Mouse (Mus musculus): Measurements from ENCODE around the gene Col8a1.

The Col8a1 gene

GRCm38 (mm10) chr16:57693906-57694522 lies 60.5 kb downstream of the Col8a1 start:
- in situ Hi-C loops (cut with MboI; ENCODE audit: low pct_unique_long_range_greater_than_20kb in 1 of 2, low sequenced_read_pairs in 2 of 2, unreplicated experiment in 1 of 2) = no loop called here

- in situ Hi-C loops (cut with MboI; ENCODE audit: low pct_unique_long_range_greater_than_20kb in 1 of 2, low sequenced_read_pairs in 2 of 2, unreplicated experiment in 1 of 2) = no loop called here
Measured at GRCm38 (mm10) chr16:57685790-57686399, 68.6 kb downstream of the Col8a1 start.

GRCm38 (mm10) chr16:57672251-57672650 lies 82.3 kb downstream of the Col8a1 start:
- in situ Hi-C loops (cut with MboI; ENCODE audit: low pct_unique_long_range_greater_than_20kb in 1 of 2, low sequenced_read_pairs in 2 of 2, unreplicated experiment in 1 of 2) = no loop called here

- in situ Hi-C loops (cut with MboI; ENCODE audit: low pct_unique_long_range_greater_than_20kb in 1 of 2, low sequenced_read_pairs in 2 of 2, unreplicated experiment in 1 of 2) = no loop called here
Measured at GRCm38 (mm10) chr16:57671637-57672036, 82.9 kb downstream of the Col8a1 start.

GRCm38 (mm10) chr16:57669348-57669747 lies 85.2 kb downstream of the Col8a1 start:
- in situ Hi-C loops (cut with MboI; ENCODE audit: low pct_unique_long_range_greater_than_20kb in 1 of 2, low sequenced_read_pairs in 2 of 2, unreplicated experiment in 1 of 2) = no loop called here

- in situ Hi-C loops (cut with MboI; ENCODE audit: low pct_unique_long_range_greater_than_20kb in 1 of 2, low sequenced_read_pairs in 2 of 2, unreplicated experiment in 1 of 2) = no loop called here
Measured at GRCm38 (mm10) chr16:57662661-57663060, 91.9 kb downstream of the Col8a1 start.

GRCm38 (mm10) chr16:57649888-57650287 lies 104.6 kb downstream of the Col8a1 start:
- in situ Hi-C loops (cut with MboI; ENCODE audit: low pct_unique_long_range_greater_than_20kb in 1 of 2, low sequenced_read_pairs in 2 of 2, unreplicated experiment in 1 of 2) = no loop called here

- in situ Hi-C loops (cut with MboI; ENCODE audit: low pct_unique_long_range_greater_than_20kb in 1 of 2, low sequenced_read_pairs in 2 of 2, unreplicated experiment in 1 of 2) = no loop called here
Measured at GRCm38 (mm10) chr16:57641346-57641885, 113.1 kb downstream of the Col8a1 start.

GRCm38 (mm10) chr16:57634766-57635165 lies 119.8 kb downstream of the Col8a1 start:
- in situ Hi-C loops (cut with MboI; ENCODE audit: low pct_unique_long_range_greater_than_20kb in 1 of 2, low sequenced_read_pairs in 2 of 2, unreplicated experiment in 1 of 2) = no loop called here

GRCm38 (mm10) chr16:57634191-57634590 lies 120.3 kb downstream of the Col8a1 start:
- in situ Hi-C loops (cut with MboI; ENCODE audit: low pct_unique_long_range_greater_than_20kb in 1 of 2, low sequenced_read_pairs in 2 of 2, unreplicated experiment in 1 of 2) = no loop called here

GRCm38 (mm10) chr16:57611768-57612167 lies 142.8 kb downstream of the Col8a1 start:
- in situ Hi-C loops (cut with MboI; ENCODE audit: low pct_unique_long_range_greater_than_20kb in 1 of 2, low sequenced_read_pairs in 2 of 2, unreplicated experiment in 1 of 2) = no loop called here

GRCm38 (mm10) chr16:57606444-57607227 lies 147.9 kb downstream of the Col8a1 start, which contains the start of gene Cmss1:
TSS of gene Cmss1 (minus strand) at chr16:57606864.
- in situ Hi-C loops (cut with MboI; ENCODE audit: low pct_unique_long_range_greater_than_20kb in 1 of 2, low sequenced_read_pairs in 2 of 2, unreplicated experiment in 1 of 2) = loop anchor here in 1 of 2 experiments (10.0 kb wide), 1 partner anchor 362 kb away; no protein-coding TSS in a partner anchor

GRCm38 (mm10) chr16:57601031-57601430 lies 153.5 kb downstream of the Col8a1 start:
- in situ Hi-C loops (cut with MboI; ENCODE audit: low pct_unique_long_range_greater_than_20kb in 1 of 2, low sequenced_read_pairs in 2 of 2, unreplicated experiment in 1 of 2) = loop anchor here in 1 of 2 experiments (10.0 kb wide), 1 partner anchor 356 kb away; no protein-coding TSS in a partner anchor

GRCm38 (mm10) chr16:57597295-57597957 lies 157.1 kb downstream of the Col8a1 start:
- in situ Hi-C loops (cut with MboI; ENCODE audit: low pct_unique_long_range_greater_than_20kb in 1 of 2, low sequenced_read_pairs in 2 of 2, unreplicated experiment in 1 of 2) = loop anchor here in 1 of 2 experiments (10.0 kb wide), 1 partner anchor 353 kb away; no protein-coding TSS in a partner anchor

GRCm38 (mm10) chr16:57593422-57594157 lies 160.9 kb downstream of the Col8a1 start:
- in situ Hi-C loops (cut with MboI; ENCODE audit: low pct_unique_long_range_greater_than_20kb in 1 of 2, low sequenced_read_pairs in 2 of 2, unreplicated experiment in 1 of 2) = loop anchor here in 1 of 2 experiments (10.0 kb wide), 1 partner anchor 349 kb away; no protein-coding TSS in a partner anchor

GRCm38 (mm10) chr16:57585201-57585600 lies 169.3 kb downstream of the Col8a1 start:
- in situ Hi-C loops (cut with MboI; ENCODE audit: low pct_unique_long_range_greater_than_20kb in 1 of 2, low sequenced_read_pairs in 2 of 2, unreplicated experiment in 1 of 2) = no loop called here

- in situ Hi-C loops (cut with MboI; ENCODE audit: low pct_unique_long_range_greater_than_20kb in 1 of 2, low sequenced_read_pairs in 2 of 2, unreplicated experiment in 1 of 2) = no loop called here
Measured at GRCm38 (mm10) chr16:57582008-57582407, 172.5 kb downstream of the Col8a1 start.

- in situ Hi-C loops (cut with MboI; ENCODE audit: low pct_unique_long_range_greater_than_20kb in 1 of 2, low sequenced_read_pairs in 2 of 2, unreplicated experiment in 1 of 2) = no loop called here
Measured at GRCm38 (mm10) chr16:57580041-57580440, 174.5 kb downstream of the Col8a1 start.
